Mouse (Mus musculus) layer of hippocampus, adult 11-12 months (tissue): ENCODE results near the gene Krt16.

ENCODE experiments used
- DNase-seq: peaks from one replicate; pipeline ENCODE4 v3.0.0; 2022; ENCODE audit warnings: low spot score

The Krt16 gene

GRCm38 (mm10) chr11:100248852-100249465, at the start of gene Krt16:
Gene Krt16 (minus strand): TSS chr11:100248902.
- DNase-seq, result no peak

- DNase-seq, result no peak
These were observed 49.1 kb upstream of the Krt16 start for GRCm38 (mm10) chr11:100297801-100298200.

GRCm38 (mm10) chr11:100295308-100295707, 46.6 kb upstream of the Krt16 start:
- peak; percentile 70 for DNase-seq

GRCm38 (mm10) chr11:100292884-100293283, 44.2 kb upstream of the Krt16 start:
- DNase-seq, result no peak

- DNase-seq, result no peak
These were observed 41.5 kb upstream of the Krt16 start for GRCm38 (mm10) chr11:100290235-100290634.

GRCm38 (mm10) chr11:100288942-100289341, 40.2 kb upstream of the Krt16 start:
- no peak for DNase-seq

- DNase-seq, result peak; percentile 11
These were observed 38.3 kb upstream of the Krt16 start for GRCm38 (mm10) chr11:100287024-100287423.

- no peak for DNase-seq
These were observed 36.3 kb upstream of the Krt16 start for GRCm38 (mm10) chr11:100284988-100285387.

GRCm38 (mm10) chr11:100282549-100282948, 33.8 kb upstream of the Krt16 start:
- peak; percentile 71 for DNase-seq

- DNase-seq, result peak; percentile 93
These were observed 33.2 kb upstream of the Krt16 start for GRCm38 (mm10) chr11:100281596-100282544.

- DNase-seq, result no peak
These were observed 30.1 kb upstream of the Krt16 start for GRCm38 (mm10) chr11:100278759-100279158.

GRCm38 (mm10) chr11:100277726-100278480, 29.2 kb upstream of the Krt16 start:
- no peak for DNase-seq

- no peak for DNase-seq
These were observed 26.8 kb upstream of the Krt16 start for GRCm38 (mm10) chr11:100275466-100275865.

- no peak for DNase-seq
These were observed 26.0 kb upstream of the Krt16 start for GRCm38 (mm10) chr11:100274719-100275118.

GRCm38 (mm10) chr11:100271878-100272277, 23.2 kb upstream of the Krt16 start:
- no peak for DNase-seq

GRCm38 (mm10) chr11:100269821-100270332, 21.2 kb upstream of the Krt16 start, which contains the start of gene Krt42:
Gene Krt42 (minus strand): TSS chr11:100269871.
- no peak for DNase-seq

- no peak for DNase-seq
These were observed 13.6 kb upstream of the Krt16 start for GRCm38 (mm10) chr11:100262058-100262980.

- no peak for DNase-seq
These were observed 12.5 kb upstream of the Krt16 start for GRCm38 (mm10) chr11:100261235-100261605.

- DNase-seq, result no peak
These were observed 12.0 kb upstream of the Krt16 start, which contains the start of gene Krt17 for GRCm38 (mm10) chr11:100260514-100261234. Gene Krt17 (minus strand): TSS chr11:100261029.

GRCm38 (mm10) chr11:100259079-100259478, 10.4 kb upstream of the Krt16 start:
- no peak for DNase-seq
